Mouse (Mus musculus) ES-Bruce4 (cell line): Measurements from ENCODE around the gene Asb7. TPM values are rescaled to one million over a fixed set of nuclear protein-coding genes. Genes with fewer than 3 reads are reported as not detected.

Experiments used
- H3K27ac ChIP-seq: 2 replicates; pipeline ENCODE4 v1.5.1; 2012; ENCODE audit warnings: low read length, inconsistent platforms; ENCODE audit not compliant: insufficient read depth
- H3K27me3 ChIP-seq: 2 replicates; pipeline ENCODE4 v1.6.1; 2012; ENCODE audit warnings: mild to moderate bottlenecking, low read length, inconsistent platforms; ENCODE audit not compliant: control insufficient read depth, poor library complexity, insufficient read depth, severe bottlenecking
- H3K36me3 ChIP-seq: 2 replicates; pipeline ENCODE4 v1.6.1; 2012; ENCODE audit warnings: inconsistent platforms, mild to moderate bottlenecking, low read length, moderate library complexity; ENCODE audit not compliant: control insufficient read depth, poor library complexity, insufficient read depth, severe bottlenecking
- H3K4me1 ChIP-seq: one replicate; pipeline ENCODE4 v1.8.1; 2011; ENCODE audit warnings: low read length; ENCODE audit not compliant: control insufficient read depth, insufficient read depth
- H3K4me3 ChIP-seq: 2 replicates; pipeline ENCODE4 v1.5.1; 2011; ENCODE audit warnings: low read depth, mild to moderate bottlenecking, low read length
- H3K9ac ChIP-seq: 2 replicates; pipeline ENCODE4 v1.6.1; 2012; ENCODE audit warnings: low read depth, mild to moderate bottlenecking, inconsistent platforms; ENCODE audit not compliant: poor library complexity, severe bottlenecking
- H3K9me3 ChIP-seq: replicated peaks from 2 replicates; pipeline ENCODE4 v1.6.1; 2012; ENCODE audit warnings: mild to moderate bottlenecking, low read length, inconsistent platforms; ENCODE audit not compliant: control insufficient read depth, poor library complexity, insufficient read depth, severe bottlenecking
- CTCF ChIP-seq: IDR thresholded peaks from one replicate; pipeline ENCODE4 v1.8.1; 2011; ENCODE audit warnings: low read depth, low read length
- EP300 ChIP-seq: IDR thresholded peaks from 2 replicates; pipeline ENCODE4 v1.6.1; 2011; ENCODE audit warnings: low read depth, low read length; ENCODE audit not compliant: insufficient read depth
- POLR2A ChIP-seq: IDR thresholded peaks from one replicate; pipeline ENCODE4 v1.8.1; 2011; ENCODE audit warnings: low read length; ENCODE audit not compliant: insufficient read depth
- polyA plus RNA-seq: library from polyadenylated mRNA; stranded (reverse); fragments of >200 nt; gene quantifications from 2 replicates; pipeline ENCODE4 v1.2.4, GENCODE M21; 2011; ENCODE audit warnings: low read depth; ENCODE audit not compliant: missing spikeins, insufficient read depth, insufficient read length

Gene Asb7
- 19.1 and 22.0 TPM in 2 replicates for polyA plus RNA-seq

DNA sequence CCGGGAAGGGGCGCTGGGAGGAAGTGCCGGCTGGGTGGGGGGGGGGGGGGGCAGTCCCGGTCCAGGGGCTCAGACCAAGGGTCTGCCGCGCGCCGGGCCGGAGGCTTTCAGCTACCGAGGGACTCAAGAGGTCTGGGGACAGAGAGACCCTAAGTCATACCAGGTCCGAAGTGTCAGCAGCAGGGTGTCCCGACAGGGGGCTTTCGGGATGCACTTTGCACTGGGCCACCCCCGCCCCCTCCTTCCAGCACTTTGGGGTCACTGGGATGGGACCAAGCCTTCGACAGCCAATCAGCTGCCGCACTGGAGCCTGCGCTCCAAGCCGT, at the start of gene Asb7:
Gene Asb7, minus strand, starts transcription at position 303 of the 326 bp plus-strand sequence.
- Histone ChIP-seq H3K4me1 (no peaks in the 10 kb centered on the region), H3K27me3 (no peaks in the 10 kb centered on the region), H3K4me3 (peak within 1 kb of the TSS; percentile 96), H3K9ac (peak within 1 kb of the TSS; percentile 82), H3K36me3 (no peaks in the 10 kb centered on the region), H3K9me3 (no peaks in the 10 kb centered on the region), H3K27ac (no peak within 1 kb of the TSS)
- TF ChIP-seq POLR2A (no peak), EP300 (no peak), CTCF (no peak)

DNA sequence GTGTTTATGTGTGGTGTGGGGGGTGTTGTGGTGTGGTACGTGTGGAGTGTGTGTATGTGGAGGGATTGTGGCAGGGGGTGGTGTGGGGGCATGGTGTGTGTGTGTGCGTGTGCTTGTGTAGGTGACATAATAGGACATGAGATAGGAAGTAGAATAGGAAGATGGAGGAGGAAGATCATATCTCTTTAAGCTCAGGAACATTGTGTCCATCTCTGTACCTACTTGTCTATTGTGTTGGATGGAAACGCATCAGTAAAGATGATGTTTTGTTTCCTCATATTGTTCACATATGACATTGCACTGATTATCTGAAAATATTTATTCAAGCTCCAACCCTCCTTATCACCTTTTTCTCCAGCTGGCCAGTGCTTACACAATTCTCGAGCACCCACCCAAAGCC, 48.0 kb upstream of the Asb7 start:
- no peak overlapping the region for H3K27ac ChIP-seq
- TF ChIP-seq CTCF, result no peak
- TF ChIP-seq EP300, result no peak
- TF ChIP-seq POLR2A, result no peak
- H3K9ac ChIP-seq, result no peak overlapping the region
- H3K36me3 ChIP-seq, result no peaks in the 10 kb centered on the region
- no peaks in the 10 kb centered on the region for H3K27me3 ChIP-seq
- H3K4me3 ChIP-seq, result no peak overlapping the region
- H3K4me1 ChIP-seq, result no peaks in the 10 kb centered on the region
- H3K9me3 ChIP-seq, result no peaks in the 10 kb centered on the region

DNA sequence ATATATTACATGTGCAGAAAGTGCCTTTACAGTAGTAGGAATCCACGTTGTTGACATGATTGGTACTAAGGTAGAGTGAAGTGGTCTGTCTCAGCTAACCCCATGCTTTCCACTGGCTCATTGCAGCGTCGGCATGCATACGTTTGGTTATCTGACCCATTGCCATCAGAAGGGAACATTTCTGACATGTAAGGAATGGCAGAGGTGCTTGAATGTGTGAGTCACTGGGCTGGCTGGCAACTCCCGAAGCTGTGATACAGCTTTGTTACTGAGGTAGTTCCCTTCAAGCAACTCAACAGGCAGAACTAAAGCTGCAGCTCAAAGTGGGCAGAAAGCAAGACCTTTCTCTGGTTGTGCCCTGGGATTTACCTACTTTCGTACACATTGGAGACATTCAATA, 45.6 kb upstream of the Asb7 start:
- TF ChIP-seq CTCF (no peak), POLR2A (no peak), EP300 (no peak)
- Histone ChIP-seq H3K36me3 (no peaks in the 10 kb centered on the region), H3K9ac (no peak overlapping the region), H3K27ac (no peak overlapping the region), H3K27me3 (no peaks in the 10 kb centered on the region), H3K4me1 (no peaks in the 10 kb centered on the region), H3K4me3 (no peak overlapping the region), H3K9me3 (no peaks in the 10 kb centered on the region)

- Histone ChIP-seq H3K9ac (no peak overlapping the region), H3K9me3 (no peaks in the 10 kb centered on the region; the same call in 1 of the 2 replicates), H3K27ac (no peak overlapping the region), H3K27me3 (no peaks in the 10 kb centered on the region), H3K36me3 (no peaks in the 10 kb centered on the region), H3K4me3 (no peak overlapping the region), H3K4me1 (no peaks in the 10 kb centered on the region)
- TF ChIP-seq CTCF (no peak), POLR2A (no peak), EP300 (no peak)
Observed at GRCm38 (mm10) chr7:66734466-66734865, 45.1 kb upstream of the Asb7 start.

GRCm38 (mm10) chr7:66733882-66734281, 44.5 kb upstream of the Asb7 start:
- H3K9me3 ChIP-seq, result peaks cover 5% of the 10 kb centered on the region; the same call in 1 of the 2 replicates
- H3K36me3 ChIP-seq, result no peaks in the 10 kb centered on the region
- TF ChIP-seq EP300 (no peak), CTCF (no peak), POLR2A (no peak)
- no peak overlapping the region for H3K27ac ChIP-seq
- H3K4me1 ChIP-seq, result no peaks in the 10 kb centered on the region
- H3K4me3 ChIP-seq, result no peak overlapping the region
- H3K9ac ChIP-seq, result no peak overlapping the region
- no peaks in the 10 kb centered on the region for H3K27me3 ChIP-seq

GRCm38 (mm10) chr7:66733431-66733830, 44.0 kb upstream of the Asb7 start:
- no peaks in the 10 kb centered on the region for H3K27me3 ChIP-seq
- no peak overlapping the region for H3K4me3 ChIP-seq
- H3K27ac ChIP-seq, result no peak overlapping the region
- peaks cover 7% of the 10 kb centered on the region; the same call in 1 of the 2 replicates for H3K9me3 ChIP-seq
- H3K36me3 ChIP-seq, result no peaks in the 10 kb centered on the region
- no peaks in the 10 kb centered on the region for H3K4me1 ChIP-seq
- no peak for TF ChIP-seq CTCF
- TF ChIP-seq EP300, result no peak
- no peak for TF ChIP-seq POLR2A
- no peak overlapping the region for H3K9ac ChIP-seq

DNA sequence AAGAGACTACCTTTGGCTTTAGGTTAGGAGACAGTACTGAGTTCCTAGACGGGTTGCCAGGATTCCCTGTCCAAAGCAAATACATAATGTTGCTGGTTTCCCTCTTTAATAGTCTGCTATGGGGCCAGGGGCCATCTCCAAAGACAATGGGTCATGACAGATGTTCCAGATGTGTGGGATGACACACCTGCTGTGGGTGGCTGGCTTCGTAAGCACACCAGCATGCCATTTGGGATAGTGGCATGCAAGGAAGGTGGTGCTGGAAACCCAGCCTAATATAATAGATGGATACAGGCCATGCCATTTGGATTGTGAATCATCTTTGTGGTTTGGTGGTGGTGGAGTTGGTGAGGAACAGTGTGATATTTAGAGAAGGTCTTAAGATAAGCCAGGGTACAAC, 39.8 kb upstream of the Asb7 start:
- no peak overlapping the region for H3K27ac ChIP-seq
- TF ChIP-seq CTCF (no peak), POLR2A (no peak), EP300 (no peak)
- no peaks in the 10 kb centered on the region for H3K4me1 ChIP-seq
- no peaks in the 10 kb centered on the region for H3K27me3 ChIP-seq
- H3K9me3 ChIP-seq, result peaks cover 7% of the 10 kb centered on the region; the same call in 1 of the 2 replicates
- no peak overlapping the region for H3K9ac ChIP-seq
- no peaks in the 10 kb centered on the region for H3K36me3 ChIP-seq
- H3K4me3 ChIP-seq, result no peak overlapping the region
